Mouse (Mus musculus): ENCODE results near the gene Patz1. TPM values are rescaled to one million over a fixed set of nuclear protein-coding genes. Genes with fewer than 3 reads are reported as not detected.

Patz1 gene
- polyA plus RNA-seq, 1 experiment: 4.9 TPM

DNA sequence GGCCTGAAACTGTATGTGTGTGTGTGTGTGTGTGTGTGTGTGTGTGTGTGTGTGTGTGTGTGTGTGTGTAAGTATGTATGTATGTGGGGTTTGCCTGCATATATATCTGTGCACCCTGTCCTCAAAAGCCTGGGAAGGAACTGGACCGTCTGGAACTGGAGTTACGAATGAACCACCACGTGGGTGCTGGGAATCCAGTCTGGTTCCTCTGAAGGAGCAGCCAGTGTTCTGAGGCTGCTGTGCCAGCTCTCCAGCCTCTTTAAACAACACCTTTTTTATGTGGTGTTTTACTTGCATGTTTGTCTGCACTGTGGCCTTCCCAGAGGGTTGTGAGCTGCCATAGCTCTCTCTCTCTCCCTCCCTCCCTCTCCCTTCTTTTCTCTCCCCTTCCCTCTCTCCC is 47.9 kb downstream of the Patz1 start:
- no peaks in the 10 kb centered on the region for H3K27me3 ChIP-seq (ENCODE audit: control insufficient read depth, insufficient read depth, low read length)
- H3K4me1 ChIP-seq (ENCODE audit: control insufficient read depth, insufficient read depth, low read length): peaks cover 11% of the 10 kb centered on the region

DNA sequence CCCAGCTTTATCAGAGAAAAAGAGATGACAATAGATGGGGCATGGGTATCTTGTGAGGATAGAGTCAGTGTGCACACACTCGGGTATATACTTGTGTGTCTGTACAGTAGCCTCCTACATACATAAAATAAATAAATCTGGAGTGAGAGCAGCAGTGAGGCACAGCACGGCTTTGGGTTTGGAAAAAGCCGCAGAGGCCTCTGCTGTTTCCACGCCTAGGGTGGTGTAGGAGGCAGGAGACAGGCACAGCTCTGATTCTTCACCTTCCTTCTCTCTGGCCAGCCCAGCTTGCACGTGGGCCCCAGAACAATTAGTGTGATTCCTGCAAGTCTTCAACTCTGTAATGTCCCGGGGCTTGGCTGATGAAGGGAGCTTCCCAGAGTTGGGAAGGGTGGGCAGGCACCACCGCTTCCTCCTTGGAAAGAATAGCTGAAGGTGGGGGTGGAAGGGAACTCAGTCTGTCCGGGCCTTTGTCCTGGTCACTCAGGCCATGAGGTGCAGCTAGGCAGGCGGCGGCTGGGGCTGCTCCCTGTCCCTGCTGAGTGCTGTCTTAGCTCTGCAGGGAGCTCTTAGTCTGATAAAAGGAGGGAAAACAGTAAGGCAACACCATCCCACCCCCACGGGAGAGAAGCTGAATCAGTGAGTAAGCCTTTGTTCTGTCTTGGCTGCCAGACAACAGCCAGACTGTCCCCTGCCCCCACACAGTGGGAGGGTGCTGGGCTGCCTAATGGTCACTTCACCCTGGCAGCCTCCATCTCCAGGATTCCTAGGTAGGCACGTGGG is 48.7 kb downstream of the Patz1 start:
- Histone ChIP-seq H3K27ac (ENCODE audit: control insufficient read depth, insufficient read depth, low read depth, low read length) (peak overlapping the region; percentile 49; the same call in 1 of the 2 replicates), H3K36me3 (ENCODE audit: control insufficient read depth, insufficient read depth, low read length) (peaks cover 6% of the 10 kb centered on the region), H3K4me1 (ENCODE audit: control insufficient read depth, insufficient read depth, low read length) (peaks cover 11% of the 10 kb centered on the region), H3K27me3 (ENCODE audit: control insufficient read depth, insufficient read depth, low read length) (no peaks in the 10 kb centered on the region), H3K4me3 (ENCODE audit: control insufficient read depth, low read depth, low read length) (no peak overlapping the region; the same call in 1 of the 2 replicates)
- TF ChIP-seq CTCF (IDR thresholded peaks at IDR 0.05; ENCODE audit: control insufficient read depth, insufficient read depth, insufficient replicate concordance, low read depth, low read length) (no peak), POLR2A (IDR thresholded peaks at IDR 0.05; ENCODE audit: control insufficient read depth, low read depth, low read length) (peak; percentile 32; the same call in 1 of the 2 replicates)

More for the DNA sequence above, 47.9 kb downstream of the Patz1 start:
- Histone ChIP-seq H3K27ac (ENCODE audit: control insufficient read depth, insufficient read depth, low read depth, low read length) (peak overlapping the region; percentile 52), H3K4me3 (ENCODE audit: control insufficient read depth, low read depth, low read length) (peak overlapping the region; percentile 2; the same call in 1 of the 2 replicates), H3K36me3 (ENCODE audit: control insufficient read depth, insufficient read depth, low read length) (peaks cover 6% of the 10 kb centered on the region)
- TF ChIP-seq CTCF (IDR thresholded peaks at IDR 0.05; ENCODE audit: control insufficient read depth, insufficient read depth, insufficient replicate concordance, low read depth, low read length) (no peak), POLR2A (IDR thresholded peaks at IDR 0.05; ENCODE audit: control insufficient read depth, low read depth, low read length) (no peak)

DNA sequence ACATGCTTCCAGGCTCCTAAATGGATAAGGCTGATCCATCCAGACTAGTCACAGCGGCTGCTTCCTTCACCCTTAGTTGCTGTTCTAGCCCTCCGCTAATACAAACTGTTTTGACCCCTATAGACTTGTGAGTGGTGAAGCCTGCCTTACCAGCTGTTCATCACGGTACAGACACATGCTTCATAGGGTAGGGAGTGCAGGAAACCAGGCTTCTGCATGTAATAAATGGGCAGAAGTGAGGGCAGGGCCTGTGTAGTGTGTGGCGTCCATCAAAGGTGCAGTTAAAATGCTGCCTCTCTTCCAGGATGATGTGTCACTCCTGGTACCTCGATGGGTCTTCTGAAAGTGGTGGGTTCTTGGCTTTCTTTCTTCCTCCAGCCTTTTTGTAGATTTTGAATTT is 49.3 kb downstream of the Patz1 start:
- H3K27ac ChIP-seq (ENCODE audit: control insufficient read depth, insufficient read depth, low read depth, low read length): 0 out of 2 replicates have a peak overlapping the region, but pooled peaks have one; percentile 25
- no peaks in the 10 kb centered on the region for H3K27me3 ChIP-seq (ENCODE audit: control insufficient read depth, insufficient read depth, low read length)
- peaks cover 6% of the 10 kb centered on the region for H3K36me3 ChIP-seq (ENCODE audit: control insufficient read depth, insufficient read depth, low read length)
- peaks cover 7% of the 10 kb centered on the region for H3K4me1 ChIP-seq (ENCODE audit: control insufficient read depth, insufficient read depth, low read length)
- no peak overlapping the region for H3K4me3 ChIP-seq (ENCODE audit: control insufficient read depth, low read depth, low read length)
- TF ChIP-seq CTCF (IDR thresholded peaks at IDR 0.05; ENCODE audit: control insufficient read depth, insufficient read depth, insufficient replicate concordance, low read depth, low read length) (no peak), POLR2A (IDR thresholded peaks at IDR 0.05; ENCODE audit: control insufficient read depth, low read depth, low read length) (no peak)

DNA sequence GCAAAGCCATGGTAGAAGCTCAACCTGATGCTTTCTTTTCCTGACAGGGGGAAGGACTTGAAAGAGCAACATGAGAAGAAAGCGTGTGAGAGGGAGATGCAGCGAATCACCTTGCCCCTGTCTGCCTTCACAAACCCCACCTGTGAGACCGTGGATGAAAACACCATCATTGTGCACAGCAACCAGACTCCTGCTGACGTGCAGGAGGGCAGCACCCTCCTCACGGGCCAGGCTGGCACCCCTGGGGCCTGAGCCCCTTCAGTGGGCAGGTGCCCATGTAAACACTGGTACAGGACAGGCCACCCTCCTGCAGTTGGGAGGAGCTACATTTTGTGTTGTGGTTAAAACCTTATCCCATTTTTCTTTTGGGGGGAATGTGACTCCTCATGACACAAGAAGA is 52.8 kb downstream of the Patz1 start:
- H3K36me3 ChIP-seq (ENCODE audit: control insufficient read depth, insufficient read depth, low read length): no peaks in the 10 kb centered on the region; the same call in 1 of the 2 replicates
- H3K27me3 ChIP-seq (ENCODE audit: control insufficient read depth, insufficient read depth, low read length): no peaks in the 10 kb centered on the region
- no peak overlapping the region for H3K4me3 ChIP-seq (ENCODE audit: control insufficient read depth, low read depth, low read length)
- TF ChIP-seq POLR2A (IDR thresholded peaks at IDR 0.05; ENCODE audit: control insufficient read depth, low read depth, low read length): no peak
- H3K4me1 ChIP-seq (ENCODE audit: control insufficient read depth, insufficient read depth, low read length): peaks cover 3% of the 10 kb centered on the region; the same call in 1 of the 2 replicates
- H3K27ac ChIP-seq (ENCODE audit: control insufficient read depth, insufficient read depth, low read depth, low read length): no peak overlapping the region

DNA sequence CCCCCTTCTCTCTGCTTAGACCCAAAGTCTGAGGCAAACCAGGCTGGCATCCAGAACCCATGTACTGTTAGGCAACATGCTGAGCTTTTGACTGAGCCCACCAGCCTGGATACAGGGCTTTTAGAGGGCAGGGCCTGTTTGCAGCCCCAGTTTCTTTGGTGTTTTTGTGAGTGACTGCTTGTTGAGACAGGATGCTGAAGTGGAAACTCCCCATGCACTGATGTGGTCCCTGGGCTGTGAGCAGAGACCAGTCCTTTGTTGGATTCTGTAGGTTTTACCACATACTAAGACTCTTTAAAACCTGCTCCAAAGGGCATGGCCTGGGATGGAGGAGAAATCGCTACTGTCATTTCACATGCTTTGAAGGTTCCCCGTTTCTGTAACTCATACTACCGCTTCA is 56.2 kb downstream of the Patz1 start:
- Histone ChIP-seq H3K4me1 (ENCODE audit: control insufficient read depth, insufficient read depth, low read length) (no peaks in the 10 kb centered on the region), H3K4me3 (ENCODE audit: control insufficient read depth, low read depth, low read length) (no peak overlapping the region), H3K27ac (ENCODE audit: control insufficient read depth, insufficient read depth, low read depth, low read length) (no peak overlapping the region), H3K27me3 (ENCODE audit: control insufficient read depth, insufficient read depth, low read length) (no peaks in the 10 kb centered on the region), H3K36me3 (ENCODE audit: control insufficient read depth, insufficient read depth, low read length) (no peaks in the 10 kb centered on the region; the same call in 1 of the 2 replicates)
- TF ChIP-seq CTCF (IDR thresholded peaks at IDR 0.05; ENCODE audit: control insufficient read depth, insufficient read depth, insufficient replicate concordance, low read depth, low read length) (no peak), POLR2A (IDR thresholded peaks at IDR 0.05; ENCODE audit: control insufficient read depth, low read depth, low read length) (no peak)

DNA sequence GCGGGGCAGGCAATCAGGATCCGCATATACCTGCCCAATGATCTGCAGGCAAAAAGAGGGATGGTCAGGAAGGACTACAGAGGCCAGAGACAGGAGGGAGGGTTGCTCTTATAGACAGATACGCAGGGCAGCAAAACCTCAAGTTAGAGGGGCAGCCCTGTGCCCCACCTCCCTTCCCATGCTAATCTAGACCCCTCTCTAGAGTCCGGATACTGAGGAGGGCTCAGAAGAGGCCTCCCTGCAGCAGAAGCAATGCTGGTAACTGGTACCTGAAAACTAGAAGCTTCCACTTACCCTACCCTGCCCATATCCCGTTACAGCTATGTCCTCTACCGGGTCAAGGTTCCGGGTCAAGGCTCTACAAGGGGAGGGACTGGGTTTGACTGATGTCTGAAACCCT is 57.7 kb downstream of the Patz1 start:
- TF ChIP-seq CTCF (IDR thresholded peaks at IDR 0.05; ENCODE audit: control insufficient read depth, insufficient read depth, insufficient replicate concordance, low read depth, low read length): no peak
- no peak for TF ChIP-seq POLR2A (IDR thresholded peaks at IDR 0.05; ENCODE audit: control insufficient read depth, low read depth, low read length)
- H3K4me3 ChIP-seq (ENCODE audit: control insufficient read depth, low read depth, low read length): no peak overlapping the region
- no peaks in the 10 kb centered on the region for H3K27me3 ChIP-seq (ENCODE audit: control insufficient read depth, insufficient read depth, low read length)
- no peaks in the 10 kb centered on the region; the same call in 1 of the 2 replicates for H3K36me3 ChIP-seq (ENCODE audit: control insufficient read depth, insufficient read depth, low read length)
- no peaks in the 10 kb centered on the region for H3K4me1 ChIP-seq (ENCODE audit: control insufficient read depth, insufficient read depth, low read length)
- no peak overlapping the region for H3K27ac ChIP-seq (ENCODE audit: control insufficient read depth, insufficient read depth, low read depth, low read length)

DNA sequence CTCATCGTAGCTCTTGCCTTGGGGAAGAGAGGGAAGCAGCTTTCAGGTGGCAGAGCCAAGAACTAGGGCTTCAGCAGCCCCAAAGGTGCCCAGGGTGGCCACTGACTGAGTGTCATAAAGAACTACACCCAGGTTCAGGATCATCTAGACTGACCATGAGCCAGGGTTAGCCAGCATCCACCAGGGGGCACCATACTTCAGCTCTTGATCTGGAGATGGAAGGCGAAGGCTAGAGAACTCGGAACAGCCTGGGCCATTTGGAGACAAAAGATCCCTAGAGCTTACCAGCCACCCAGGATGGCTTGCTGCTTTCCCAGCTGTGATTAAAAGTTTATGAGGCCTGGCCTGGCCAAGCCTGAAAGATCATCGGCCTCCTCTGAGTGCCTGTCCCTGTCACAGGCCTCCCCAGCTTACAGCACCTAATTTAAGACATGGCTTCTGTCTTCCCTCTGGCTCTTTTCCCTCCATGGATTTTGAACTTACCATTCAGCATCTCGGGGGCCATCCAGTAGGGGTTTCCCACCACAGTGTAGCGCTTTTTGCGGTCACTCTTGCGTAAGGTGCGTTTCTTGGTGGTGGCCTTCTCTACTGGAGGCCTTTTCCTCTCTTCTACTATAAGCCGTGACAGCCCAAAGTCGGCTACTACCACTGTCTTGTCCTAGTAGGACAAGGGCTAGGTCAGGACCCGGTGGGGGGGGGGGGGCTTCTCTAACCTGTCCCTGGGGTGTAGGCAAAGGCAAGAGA is 58.6 kb downstream of the Patz1 start:
- no peak overlapping the region for H3K4me3 ChIP-seq (ENCODE audit: control insufficient read depth, low read depth, low read length)
- no peaks in the 10 kb centered on the region for H3K4me1 ChIP-seq (ENCODE audit: control insufficient read depth, insufficient read depth, low read length)
- H3K36me3 ChIP-seq (ENCODE audit: control insufficient read depth, insufficient read depth, low read length): no peaks in the 10 kb centered on the region; the same call in 1 of the 2 replicates

More for the DNA sequence above, 58.6 kb downstream of the Patz1 start:
- TF ChIP-seq CTCF (IDR thresholded peaks at IDR 0.05; ENCODE audit: control insufficient read depth, insufficient read depth, insufficient replicate concordance, low read depth, low read length) (peak; percentile 62; the same call in 1 of the 2 replicates), POLR2A (IDR thresholded peaks at IDR 0.05; ENCODE audit: control insufficient read depth, low read depth, low read length) (no peak)
- Histone ChIP-seq H3K27ac (ENCODE audit: control insufficient read depth, insufficient read depth, low read depth, low read length) (no peak overlapping the region), H3K27me3 (ENCODE audit: control insufficient read depth, insufficient read depth, low read length) (no peaks in the 10 kb centered on the region)
